Comparison of ENCODE assay signal across 18 mouse cellular contexts in the genomic region with DNA sequence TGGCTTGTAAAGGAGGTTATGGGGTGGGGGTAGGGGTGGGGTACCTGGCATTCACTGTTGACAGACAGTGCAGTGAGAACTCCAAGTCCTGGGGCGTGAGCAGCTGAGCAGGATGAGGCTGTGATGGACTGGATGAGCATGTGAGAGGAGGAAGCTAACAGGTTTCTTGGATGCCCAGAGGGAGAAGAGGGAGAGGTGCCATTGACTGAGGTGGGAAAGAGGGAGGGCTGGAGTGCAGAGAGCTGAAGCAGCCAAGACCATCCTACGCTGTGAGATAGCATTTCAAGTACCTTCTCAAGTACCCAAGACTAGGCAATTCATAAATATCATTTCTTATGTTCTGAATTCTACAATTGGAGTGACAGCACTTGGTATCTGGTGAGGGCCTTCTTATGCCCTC. TPM values are rescaled to one million over a fixed set of nuclear protein-coding genes. Genes with fewer than 3 reads are reported as not detected.
DNase-seq lines count a peak whose midpoint lies in the region; ATAC-seq and TF ChIP-seq lines count a peak whose summit lies in the region.
"Had no signal": no experiment of that assay in that cellular context is flagged by ENCODE, and none has a peak within 500 bp of the region (broad histone marks: within the 10 kb centered on the region; RNA-seq: fewer than 3 reads in every experiment).

No protein-coding gene starts in this region.

- H3K27ac ChIP-seq in layer of hippocampus, adult 2 months: peak overlapping the region; percentile 72; the same call in 1 of the 2 replicates
- peak overlapping the region; percentile 87 for H3K27ac ChIP-seq in lung, embryonic 15.5 days
- H3K27ac ChIP-seq: embryonic facial prominence, embryonic 15.5 days; forebrain, embryonic 10.5 days had no signal

- no peak for TF ChIP-seq CTCF in layer of hippocampus, adult 2 months (conservative IDR thresholded peaks at IDR 0.05)

- no peak overlapping the region for H3K9ac ChIP-seq in lung, embryonic 15.5 days
- H3K9ac ChIP-seq: embryonic facial prominence, embryonic 15.5 days; heart, embryonic 12.5 days; hindbrain, embryonic 12.5 days had no signal

- no peaks in the 10 kb centered on the region for H3K27me3 ChIP-seq in lung, embryonic 15.5 days
- H3K27me3 ChIP-seq: embryonic facial prominence, embryonic 15.5 days; heart, embryonic 12.5 days; hindbrain, embryonic 12.5 days had no signal

- peaks cover 36% of the 10 kb centered on the region for H3K4me1 ChIP-seq in lung, embryonic 15.5 days

- no peaks in the 10 kb centered on the region for H3K36me3 ChIP-seq in lung, embryonic 15.5 days
- H3K36me3 ChIP-seq: embryonic facial prominence, embryonic 15.5 days; forebrain, embryonic 10.5 days; heart, embryonic 12.5 days; hindbrain, embryonic 12.5 days had no signal

- 67% methylated on average over 2 of the region's 2 CpGs for WGBS in lung, embryonic 15.5 days

- H3K4me2 ChIP-seq in lung, embryonic 15.5 days: no peak overlapping the region; the same call in 1 of the 2 replicates
- H3K4me2 ChIP-seq: embryonic facial prominence, embryonic 15.5 days; heart, embryonic 12.5 days; hindbrain, embryonic 12.5 days had no signal

- peak; percentile 35 for ATAC-seq in frontal cortex, adult (ENCODE audit: low TSS enrichment)
- no peak for ATAC-seq in lung, embryonic 15.5 days (ENCODE audit: borderline replicate concordance, extremely low read depth, low FRiP score, low TSS enrichment)
- ATAC-seq: forebrain, embryonic 14.5 days had no signal

- H3K4me3 ChIP-seq in layer of hippocampus, adult 2 months: no peak overlapping the region
- H3K4me3 ChIP-seq in lung, embryonic 15.5 days: no peak overlapping the region
- H3K4me3 ChIP-seq: embryonic facial prominence, embryonic 15.5 days; erythroblast, embryonic 14.5 days; forebrain, embryonic 10.5 days; gastrocnemius, adult 2 months; heart, embryonic 12.5 days; hindbrain, embryonic 12.5 days had no signal

- H3K9me3 ChIP-seq in lung, embryonic 15.5 days: no peaks in the 10 kb centered on the region
- H3K9me3 ChIP-seq: embryonic facial prominence, embryonic 15.5 days; forebrain, embryonic 10.5 days; heart, embryonic 12.5 days; hindbrain, embryonic 12.5 days had no signal

- DNase-seq in frontal cortex, postnatal 10 days (ENCODE audit: low spot score in 2 of 2): no peak
- DNase-seq in layer of hippocampus, adult 2 months (ENCODE audit: low spot score in 2 of 2): no peak
- no peak for DNase-seq in layer of hippocampus, postnatal 25 days (ENCODE audit: extremely low spot score in 1 of 2, low spot score in 1 of 2)
- DNase-seq in lung, postnatal 14 days: no peak
- DNase-seq in adrenal gland, postnatal 4 days (ENCODE audit: low spot score in 2 of 2): no peak
- DNase-seq: cerebellum, adult 18-20 months; cerebellum, postnatal 14 days; embryo, embryonic 11 days; gastrocnemius, adult 2 months; gastrocnemius, postnatal 25 days had no signal

RNA-seq across cellular contexts. Expression of a gene that starts 52.3 kb away (rescaled TPM):
- 100 to 1,000 TPM; 168 TPM for total RNA-seq in layer of hippocampus, adult 2 months (2021)
- 100 to 1,000 TPM; 149 to 156 TPM for total RNA-seq in layer of hippocampus, postnatal 25 days (2021)
- 12.0 and 13.6 TPM in 2 replicates for polyA plus RNA-seq in lung, embryonic 15.5 days (2015; fragmentation: Nextera tagmentation; extraction: Ambion mirVana)
- 10 to 100 TPM; 25.1 to 29.7 TPM for total RNA-seq in adrenal gland, postnatal 4 days (2021)

Comparison
In these comparisons a context has a peak if more than half of its experiments do, and no peak if none do; other contexts are left out.
1. RNA of a gene that starts 52.3 kb away (total RNA-seq): 168 TPM in layer of hippocampus, adult 2 months and 149 to 156 TPM in layer of hippocampus, postnatal 25 days; 25.1 to 29.7 TPM in adrenal gland, postnatal 4 days; every median in the first group is over 4 times any median in the second.